Mouse (Mus musculus): ENCODE data around the gene Bod1. TPM values are rescaled to one million over a fixed set of nuclear protein-coding genes. Genes with fewer than 3 reads are reported as not detected.

The Bod1 gene
- polyA plus RNA-seq, 1 experiment from 2014 or later, result 40.4 TPM

- ATAC-seq, result no peak
- no peak overlapping the region for H3K4me3 ChIP-seq (ENCODE audit: low read depth, low read length)
- no peak for TF ChIP-seq CTCF (IDR thresholded peaks at IDR 0.05; ENCODE audit: low read depth)
- no peak overlapping the region for H3K9ac ChIP-seq (ENCODE audit: low read depth, low read length)
- H3K27ac ChIP-seq (ENCODE audit: low read depth, low read length), result no peak overlapping the region
- no peaks in the 10 kb centered on the region for H3K27me3 ChIP-seq (replicated peaks; ENCODE audit: control insufficient read depth, insufficient read depth, low read length)
- no peaks in the 10 kb centered on the region for H3K4me1 ChIP-seq (replicated peaks; ENCODE audit: control insufficient read depth, insufficient read depth, low read length)
- H3K4me2 ChIP-seq (replicated peaks; ENCODE audit: low read depth), result no peak overlapping the region
- no peaks in the 10 kb centered on the region for H3K9me3 ChIP-seq (ENCODE audit: control insufficient read depth)
- peaks cover 35% of the 10 kb centered on the region for H3K36me3 ChIP-seq (ENCODE audit: control insufficient read depth, insufficient read depth)
- 87% methylated on average over 7 of the region's 7 CpGs for WGBS
These were observed 9.5 kb downstream of the Bod1 start for GRCm38 (mm10) chr11:31662214-31662613.

GRCm38 (mm10) chr11:31657806-31658175 is 13.9 kb downstream of the Bod1 start:
- Histone ChIP-seq H3K27ac (ENCODE audit: low read depth, low read length) (no peak overlapping the region), H3K4me3 (ENCODE audit: low read depth, low read length) (no peak overlapping the region), H3K4me2 (replicated peaks; ENCODE audit: low read depth) (no peak overlapping the region), H3K4me1 (replicated peaks; ENCODE audit: control insufficient read depth, insufficient read depth, low read length) (no peaks in the 10 kb centered on the region), H3K36me3 (ENCODE audit: control insufficient read depth, insufficient read depth) (no peaks in the 10 kb centered on the region), H3K9me3 (ENCODE audit: control insufficient read depth) (no peaks in the 10 kb centered on the region), H3K9ac (ENCODE audit: low read depth, low read length) (no peak overlapping the region), H3K27me3 (replicated peaks; ENCODE audit: control insufficient read depth, insufficient read depth, low read length) (no peaks in the 10 kb centered on the region)
- no peak for ATAC-seq
- no peak for TF ChIP-seq CTCF (IDR thresholded peaks at IDR 0.05; ENCODE audit: low read depth)

- ATAC-seq, result no peak
- H3K36me3 ChIP-seq (ENCODE audit: control insufficient read depth, insufficient read depth), result no peaks in the 10 kb centered on the region
- H3K27me3 ChIP-seq (replicated peaks; ENCODE audit: control insufficient read depth, insufficient read depth, low read length), result no peaks in the 10 kb centered on the region
- H3K4me1 ChIP-seq (replicated peaks; ENCODE audit: control insufficient read depth, insufficient read depth, low read length), result no peaks in the 10 kb centered on the region
- peak; percentile 25 for TF ChIP-seq CTCF (IDR thresholded peaks at IDR 0.05; ENCODE audit: low read depth)
- WGBS, result 70% methylated on average over 5 of the region's 5 CpGs
- H3K4me3 ChIP-seq (ENCODE audit: low read depth, low read length), result no peak overlapping the region
- no peak overlapping the region for H3K27ac ChIP-seq (ENCODE audit: low read depth, low read length)
- H3K4me2 ChIP-seq (replicated peaks; ENCODE audit: low read depth), result no peak overlapping the region
- H3K9me3 ChIP-seq (ENCODE audit: control insufficient read depth), result no peaks in the 10 kb centered on the region
- no peak overlapping the region for H3K9ac ChIP-seq (ENCODE audit: low read depth, low read length)
These were observed 14.4 kb downstream of the Bod1 start for GRCm38 (mm10) chr11:31657168-31657805.

- Histone ChIP-seq H3K27ac (ENCODE audit: low read depth, low read length) (no peak overlapping the region), H3K27me3 (replicated peaks; ENCODE audit: control insufficient read depth, insufficient read depth, low read length) (no peaks in the 10 kb centered on the region), H3K36me3 (ENCODE audit: control insufficient read depth, insufficient read depth) (no peaks in the 10 kb centered on the region), H3K4me2 (replicated peaks; ENCODE audit: low read depth) (no peak overlapping the region), H3K4me3 (ENCODE audit: low read depth, low read length) (no peak overlapping the region), H3K9me3 (ENCODE audit: control insufficient read depth) (no peaks in the 10 kb centered on the region), H3K4me1 (replicated peaks; ENCODE audit: control insufficient read depth, insufficient read depth, low read length) (no peaks in the 10 kb centered on the region), H3K9ac (ENCODE audit: low read depth, low read length) (no peak overlapping the region)
- no peak for TF ChIP-seq CTCF (IDR thresholded peaks at IDR 0.05; ENCODE audit: low read depth)
- ATAC-seq, result no peak
- 60% methylated on average over 2 of the region's 2 CpGs for WGBS
These were observed 22.2 kb downstream of the Bod1 start for GRCm38 (mm10) chr11:31649507-31649906.

- H3K9ac ChIP-seq (ENCODE audit: low read depth, low read length), result no peak overlapping the region
- no peak for ATAC-seq
- H3K27me3 ChIP-seq (replicated peaks; ENCODE audit: control insufficient read depth, insufficient read depth, low read length), result no peaks in the 10 kb centered on the region
- H3K9me3 ChIP-seq (ENCODE audit: control insufficient read depth), result no peaks in the 10 kb centered on the region
- H3K4me2 ChIP-seq (replicated peaks; ENCODE audit: low read depth), result no peak overlapping the region
- no peak overlapping the region for H3K4me3 ChIP-seq (ENCODE audit: low read depth, low read length)
- TF ChIP-seq CTCF (IDR thresholded peaks at IDR 0.05; ENCODE audit: low read depth), result no peak
- no peaks in the 10 kb centered on the region for H3K36me3 ChIP-seq (ENCODE audit: control insufficient read depth, insufficient read depth)
- H3K4me1 ChIP-seq (replicated peaks; ENCODE audit: control insufficient read depth, insufficient read depth, low read length), result no peaks in the 10 kb centered on the region
- no peak overlapping the region for H3K27ac ChIP-seq (ENCODE audit: low read depth, low read length)
- 86% methylated on average over 10 of the region's 10 CpGs for WGBS
These were observed 24.4 kb downstream of the Bod1 start for GRCm38 (mm10) chr11:31647268-31647667.

GRCm38 (mm10) chr11:31646571-31646970 is 25.1 kb downstream of the Bod1 start:
- Histone ChIP-seq H3K4me3 (ENCODE audit: low read depth, low read length) (no peak overlapping the region), H3K4me1 (replicated peaks; ENCODE audit: control insufficient read depth, insufficient read depth, low read length) (no peaks in the 10 kb centered on the region), H3K4me2 (replicated peaks; ENCODE audit: low read depth) (no peak overlapping the region), H3K36me3 (ENCODE audit: control insufficient read depth, insufficient read depth) (no peaks in the 10 kb centered on the region), H3K9ac (ENCODE audit: low read depth, low read length) (no peak overlapping the region), H3K27me3 (replicated peaks; ENCODE audit: control insufficient read depth, insufficient read depth, low read length) (no peaks in the 10 kb centered on the region), H3K27ac (ENCODE audit: low read depth, low read length) (no peak overlapping the region), H3K9me3 (ENCODE audit: control insufficient read depth) (no peaks in the 10 kb centered on the region)
- no peak for TF ChIP-seq CTCF (IDR thresholded peaks at IDR 0.05; ENCODE audit: low read depth)
- no peak for ATAC-seq
- WGBS, result 78% methylated on average over 1 of the region's 1 CpGs

- no peak overlapping the region for H3K4me2 ChIP-seq (replicated peaks; ENCODE audit: low read depth)
- no peak for TF ChIP-seq CTCF (IDR thresholded peaks at IDR 0.05; ENCODE audit: low read depth)
- H3K27ac ChIP-seq (ENCODE audit: low read depth, low read length), result no peak overlapping the region
- H3K9me3 ChIP-seq (ENCODE audit: control insufficient read depth), result no peaks in the 10 kb centered on the region
- no peak overlapping the region for H3K9ac ChIP-seq (ENCODE audit: low read depth, low read length)
- 66% methylated on average over 6 of the region's 6 CpGs for WGBS
- no peak for ATAC-seq
- no peaks in the 10 kb centered on the region for H3K36me3 ChIP-seq (ENCODE audit: control insufficient read depth, insufficient read depth)
- H3K4me3 ChIP-seq (ENCODE audit: low read depth, low read length), result no peak overlapping the region
- no peaks in the 10 kb centered on the region for H3K4me1 ChIP-seq (replicated peaks; ENCODE audit: control insufficient read depth, insufficient read depth, low read length)
- H3K27me3 ChIP-seq (replicated peaks; ENCODE audit: control insufficient read depth, insufficient read depth, low read length), result no peaks in the 10 kb centered on the region
These were observed 28.6 kb downstream of the Bod1 start for GRCm38 (mm10) chr11:31643120-31643519.
